Mouse (Mus musculus) layer of hippocampus, adult 6 months (tissue): ENCODE data around the gene Ms4a5. TPM values are rescaled to one million over a fixed set of nuclear protein-coding genes. Genes with fewer than 3 reads are reported as not detected.

ENCODE experiments used
- long read RNA-seq, 2 experiments: library from polyadenylated mRNA; unstranded; transcript quantifications; one replicate each; pipeline ENCODE4 v2.0.0; 2019 to 2020
- polyA plus RNA-seq: library from polyadenylated mRNA; unstranded; fragments of <200 nt; fragmentation: Nextera tagmentation; gene quantifications from 2 replicates; pipeline ENCODE4 v1.2.3, GENCODE M21; 2021

Ms4a5 gene
- not detected in 2 replicates for polyA plus RNA-seq
- long read RNA-seq, experiment 1: 0 reads
- long read RNA-seq, experiment 2: 0 reads

DNA sequence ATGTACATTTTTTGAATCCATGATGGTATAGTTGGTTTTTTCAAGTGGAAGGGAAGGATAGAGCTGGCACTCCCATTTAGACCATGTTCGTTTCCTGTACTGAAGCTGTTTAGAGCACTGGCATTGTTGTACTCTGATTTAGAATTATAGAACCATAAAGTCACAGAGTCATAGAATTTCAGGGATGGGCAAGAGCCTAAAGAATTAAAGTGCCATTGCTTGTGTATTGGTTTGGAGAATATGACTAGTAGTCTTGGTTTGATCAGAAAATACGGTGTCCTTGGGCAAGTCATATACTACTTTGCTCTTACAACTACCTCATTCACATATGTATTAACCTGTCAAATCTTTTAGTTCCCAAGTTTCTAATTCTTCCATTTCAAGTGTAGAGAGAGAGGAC lies at the start of gene Ms4a5:
Gene Ms4a5 (minus strand): TSS at position 101 of the 400 bp plus-strand sequence.

DNA sequence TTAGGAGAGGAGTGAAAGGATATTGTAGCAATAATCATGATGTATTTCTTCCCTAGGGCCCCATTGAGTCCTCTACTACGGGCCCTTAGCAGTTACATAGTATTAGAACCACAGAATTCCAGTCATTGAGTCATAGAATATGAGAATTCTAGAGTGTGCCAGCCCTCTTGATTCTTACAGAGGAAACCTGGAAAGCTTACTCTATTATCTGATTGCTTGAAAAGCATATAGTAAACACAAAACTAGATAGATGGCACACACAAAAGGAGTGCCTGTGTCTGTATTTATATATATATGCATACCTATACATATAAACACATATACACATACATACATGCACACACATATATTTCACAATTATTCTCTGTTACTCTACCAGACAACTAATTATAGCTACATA lies 30.7 kb upstream of the Ms4a5 start, which contains the start of gene Ms4a14:
Gene Ms4a14 (minus strand): TSS at position 101 of the 400 bp plus-strand sequence.

DNA sequence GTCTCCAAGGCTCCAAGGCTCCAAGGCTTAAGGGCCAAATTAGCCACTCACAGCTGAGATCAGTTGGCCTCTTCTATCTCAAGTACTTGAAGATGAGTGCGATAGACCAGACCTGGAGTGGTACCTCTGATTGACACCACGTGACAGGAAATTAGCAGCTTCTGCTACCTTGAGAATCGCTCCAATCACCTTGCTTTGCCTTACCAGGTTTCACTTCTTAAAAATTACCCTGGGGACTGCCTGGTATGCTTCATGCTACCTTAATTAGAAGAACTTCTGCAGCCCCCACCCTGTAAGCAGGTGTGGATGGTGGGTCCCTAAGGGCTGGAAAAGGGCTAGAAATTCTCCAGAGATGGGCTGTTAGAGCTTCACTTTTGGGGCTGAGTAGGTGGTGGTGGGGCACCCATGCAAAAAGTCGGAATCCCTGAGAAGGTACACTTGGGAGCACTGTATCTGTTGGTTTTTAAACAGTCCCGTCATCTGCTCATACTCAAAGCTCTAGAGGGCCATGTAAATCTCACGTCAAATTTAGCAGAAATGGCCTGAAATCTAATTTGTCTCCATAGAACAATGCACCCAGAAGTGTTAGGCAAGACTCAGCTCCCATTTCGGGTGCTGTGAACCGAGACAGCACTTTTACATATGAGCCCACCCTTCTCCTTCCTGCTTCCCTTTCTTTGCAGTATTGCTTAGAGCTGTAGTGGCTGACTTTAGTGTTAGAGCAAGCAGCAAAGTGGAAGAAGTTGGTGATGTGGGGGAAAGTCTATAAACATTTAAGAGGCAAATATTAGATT lies 17.4 kb downstream of the Ms4a5 start, which contains the start of gene Ms4a1:
Gene Ms4a1 (minus strand): TSS at position 190 of the 794 bp plus-strand sequence.

DNA sequence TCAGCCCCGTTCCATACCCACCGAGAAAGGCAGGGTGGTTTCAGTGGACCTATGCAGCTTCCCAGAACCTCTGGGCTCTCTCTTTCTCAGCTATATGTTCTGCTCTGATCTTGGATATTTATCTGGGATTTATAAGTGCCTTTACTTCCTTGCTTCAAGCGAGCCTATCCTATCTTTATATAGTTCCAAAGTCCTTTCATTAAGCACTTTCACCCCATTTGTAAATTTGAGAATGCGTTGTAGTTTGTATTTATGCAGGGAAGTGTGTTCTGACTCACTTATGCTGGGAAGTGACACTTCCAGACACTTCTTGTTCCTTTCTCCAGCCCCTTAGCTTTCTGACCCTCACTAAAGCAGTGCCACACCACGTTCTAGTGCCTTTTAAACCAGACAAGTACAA lies 51.3 kb downstream of the Ms4a5 start, which contains the start of gene Ms4a12:
Gene Ms4a12 (minus strand): TSS at position 101 of the 400 bp plus-strand sequence.

Other genes with a start within 250 kb of the Ms4a5 start
- not detected in 2 replicates for gene Ms4a8a, start 202.8 kb downstream of the Ms4a5 start, polyA plus RNA-seq
- not detected in 2 replicates for gene 1700017D01Rik, start 153.0 kb downstream of the Ms4a5 start, polyA plus RNA-seq
- gene 1700025F22Rik, start 118.6 kb downstream of the Ms4a5 start, polyA plus RNA-seq: not detected in 2 replicates
- gene Ms4a13, start 87.1 kb downstream of the Ms4a5 start, polyA plus RNA-seq: not detected in 2 replicates
- gene Ms4a12, start 51.4 kb downstream of the Ms4a5 start, polyA plus RNA-seq: not detected in 2 replicates
- gene Ms4a1, start 17.6 kb downstream of the Ms4a5 start, polyA plus RNA-seq: not detected in 2 replicates
- gene Ms4a14, start 30.6 kb upstream of the Ms4a5 start, polyA plus RNA-seq: not detected in 2 replicates
- 0.95 and 1.3 TPM in 2 replicates for gene Ms4a7, start 52.3 kb upstream of the Ms4a5 start, polyA plus RNA-seq
- gene Ms4a4a, start 91.7 kb upstream of the Ms4a5 start, polyA plus RNA-seq: 0.30 TPM in 1 of 2 replicates, not detected in the other
- 0.15 and 0.60 TPM in 2 replicates for gene Ms4a4c, start 120.9 kb upstream of the Ms4a5 start, polyA plus RNA-seq
- gene Ms4a4b, start 159.7 kb upstream of the Ms4a5 start, polyA plus RNA-seq: 0.23 TPM in 1 of 2 replicates, not detected in the other
- gene Ms4a6c, start 185.5 kb upstream of the Ms4a5 start, polyA plus RNA-seq: 0.92 and 1.4 TPM in 2 replicates
- gene Gm8369, start 202.1 kb upstream of the Ms4a5 start, polyA plus RNA-seq: 0.40 TPM in 1 of 2 replicates, not detected in the other
- 2.0 and 2.5 TPM in 2 replicates for gene Ms4a6b, start 232.6 kb upstream of the Ms4a5 start, polyA plus RNA-seq